Mouse (Mus musculus): Measurements from ENCODE around the gene Abhd17a.
"Not testable (repeated sequence)": the region's sequence is repeated elsewhere in the genome, so short reads cannot be mapped to it uniquely, and the experiment has no call there.

Gene Abhd17a

DNA sequence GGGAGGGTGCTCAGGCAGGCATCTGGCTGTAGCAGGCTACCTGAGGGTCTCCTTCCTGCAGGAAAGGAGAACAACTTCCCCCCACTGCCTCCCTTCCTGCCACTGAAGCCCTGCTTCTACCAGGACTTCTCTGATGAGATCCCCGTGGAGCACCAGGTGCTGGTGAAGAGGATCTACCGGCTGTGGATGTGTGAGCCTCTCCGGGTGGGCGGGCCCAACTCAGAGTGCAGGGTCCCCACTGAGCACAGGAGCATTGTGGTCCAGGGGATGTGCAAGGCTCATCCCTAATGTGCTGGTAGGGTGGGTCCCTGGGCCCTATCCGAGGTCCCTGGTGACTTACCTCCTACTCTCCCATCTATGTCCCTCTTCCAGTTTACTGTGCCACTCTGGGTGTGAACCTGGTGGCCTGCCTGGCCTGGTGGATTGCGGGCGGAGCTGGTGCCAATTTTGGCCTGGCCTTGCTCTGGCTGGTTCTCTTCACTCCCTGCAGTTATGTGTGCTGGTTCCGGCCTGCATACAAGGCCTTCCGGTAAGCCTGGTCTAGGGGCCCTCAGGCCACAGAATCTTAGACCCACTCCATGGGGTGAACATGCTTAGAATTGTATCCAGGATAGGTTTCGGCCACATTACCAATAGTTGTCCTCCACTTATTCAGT, 19.3 kb upstream of the Abhd17a start:
- no peak for DNase-seq (ENCODE audit: low read depth, low spot score)

DNA sequence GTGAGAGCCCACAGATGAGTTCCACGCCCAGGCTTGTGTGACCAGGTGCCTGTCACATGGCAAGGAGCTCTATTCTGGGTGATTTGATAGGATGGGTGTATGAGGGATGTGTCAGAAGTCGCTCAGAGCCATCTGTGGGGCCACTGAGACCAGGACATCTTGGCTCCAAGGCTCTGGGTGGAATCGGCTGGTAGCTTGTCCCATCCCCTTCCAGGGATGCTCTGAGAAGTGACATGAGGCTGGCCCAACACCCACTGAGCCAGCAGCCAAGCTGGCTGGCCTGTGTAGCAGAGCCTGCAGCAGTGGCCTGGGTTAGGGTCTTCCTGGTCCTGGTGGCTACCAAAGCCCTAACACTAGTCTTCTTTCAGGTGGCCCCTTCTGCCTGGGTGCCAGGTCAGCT, 18.3 kb upstream of the Abhd17a start:
- no peak for DNase-seq (ENCODE audit: low read depth, low spot score)

DNA sequence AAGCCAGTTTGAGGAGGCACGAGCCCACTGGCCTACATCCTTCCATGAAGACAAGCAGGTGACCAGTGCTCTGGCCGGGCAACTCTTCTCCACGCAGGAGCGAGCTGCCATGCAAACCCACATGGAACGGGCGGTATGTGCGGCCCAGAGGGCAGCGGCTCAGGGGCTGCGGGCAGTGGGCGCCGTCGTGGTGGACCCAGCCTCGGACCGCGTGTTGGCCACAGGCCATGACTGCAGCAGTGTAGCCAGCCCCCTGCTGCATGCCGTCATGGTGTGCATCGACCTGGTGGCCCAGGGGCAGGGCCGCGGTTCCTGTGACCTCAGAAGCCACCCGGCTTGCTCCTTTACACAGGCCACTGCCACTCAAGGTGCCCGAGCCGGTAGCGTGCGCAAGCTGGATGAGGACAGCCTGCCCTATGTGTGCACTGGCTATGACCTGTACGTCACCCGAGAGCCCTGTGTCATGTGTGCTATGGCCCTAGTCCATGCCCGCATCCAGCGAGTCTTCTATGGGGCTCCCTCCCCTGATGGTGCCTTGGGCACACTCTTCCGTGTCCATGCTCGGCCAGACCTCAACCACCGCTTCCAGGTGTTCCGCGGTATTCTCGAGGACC, 16.7 kb upstream of the Abhd17a start:
- DNase-seq (ENCODE audit: low read depth, low spot score): no peak

DNA sequence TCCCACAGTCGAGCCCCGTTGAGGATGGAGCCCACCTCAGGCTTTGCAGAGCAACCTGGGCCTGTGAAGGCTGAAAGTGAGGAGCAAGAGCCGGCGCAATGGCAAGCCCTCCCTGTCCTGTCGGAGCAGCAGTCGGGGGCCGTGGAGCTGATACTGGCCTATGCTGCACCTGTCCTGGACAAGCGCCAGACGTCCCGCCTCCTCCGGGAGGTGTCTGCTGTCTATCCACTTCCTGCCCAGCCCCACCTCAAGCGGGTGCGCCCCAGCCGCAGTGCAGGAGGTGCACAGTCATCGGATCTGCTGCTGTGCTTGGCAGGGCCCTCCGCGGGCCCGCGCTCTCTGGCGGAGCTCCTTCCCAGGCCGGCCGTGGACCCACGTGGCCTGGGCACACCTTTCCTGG, 16.2 kb upstream of the Abhd17a start:
- no peak for DNase-seq (ENCODE audit: low read depth, low spot score)

DNA sequence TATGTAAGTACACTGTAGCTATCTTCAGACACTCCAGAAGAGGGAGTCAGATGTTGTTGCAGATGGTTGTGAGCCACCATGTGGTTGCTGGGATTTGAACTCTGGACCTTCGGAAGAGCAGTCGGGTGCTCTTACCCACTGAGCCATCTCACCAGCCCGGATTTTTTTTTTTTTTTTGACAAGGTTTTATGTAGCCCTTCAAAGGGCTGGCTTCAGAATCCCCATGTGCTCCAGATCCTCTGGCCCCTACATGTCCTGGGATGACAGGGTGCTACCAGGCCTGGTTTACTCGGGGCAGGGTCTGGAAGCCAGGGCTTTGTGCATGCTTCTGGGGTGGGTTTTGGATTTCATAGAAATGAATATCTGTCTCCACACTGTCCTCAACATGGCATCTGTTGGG, 15.6 kb upstream of the Abhd17a start, which contains the start of gene Gm49322:
Gene Gm49322 (plus strand): TSS at position 301 of the 400 bp plus-strand sequence.
- not testable (repeated sequence) for DNase-seq (ENCODE audit: low read depth, low spot score)

DNA sequence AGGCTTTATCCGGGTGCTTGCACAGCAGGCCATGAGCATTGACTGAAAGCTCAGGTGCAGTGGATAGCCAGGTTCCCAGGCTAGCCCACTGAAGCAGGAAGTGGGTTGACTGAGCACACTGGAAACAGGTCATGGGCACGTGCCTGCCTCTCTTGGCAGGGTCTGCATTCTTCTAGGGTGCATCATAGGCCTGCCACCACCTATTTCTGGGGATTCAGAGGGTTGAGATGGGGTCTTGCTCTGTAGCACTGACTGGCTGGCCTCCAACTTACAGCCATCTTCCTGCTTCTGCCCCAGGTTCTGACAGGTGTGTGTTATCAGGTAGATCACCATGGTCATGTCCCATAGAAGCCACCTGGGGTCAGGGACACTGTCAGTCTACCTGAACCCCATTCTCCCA, 14.8 kb upstream of the Abhd17a start:
- no peak for DNase-seq (ENCODE audit: low read depth, low spot score)

DNA sequence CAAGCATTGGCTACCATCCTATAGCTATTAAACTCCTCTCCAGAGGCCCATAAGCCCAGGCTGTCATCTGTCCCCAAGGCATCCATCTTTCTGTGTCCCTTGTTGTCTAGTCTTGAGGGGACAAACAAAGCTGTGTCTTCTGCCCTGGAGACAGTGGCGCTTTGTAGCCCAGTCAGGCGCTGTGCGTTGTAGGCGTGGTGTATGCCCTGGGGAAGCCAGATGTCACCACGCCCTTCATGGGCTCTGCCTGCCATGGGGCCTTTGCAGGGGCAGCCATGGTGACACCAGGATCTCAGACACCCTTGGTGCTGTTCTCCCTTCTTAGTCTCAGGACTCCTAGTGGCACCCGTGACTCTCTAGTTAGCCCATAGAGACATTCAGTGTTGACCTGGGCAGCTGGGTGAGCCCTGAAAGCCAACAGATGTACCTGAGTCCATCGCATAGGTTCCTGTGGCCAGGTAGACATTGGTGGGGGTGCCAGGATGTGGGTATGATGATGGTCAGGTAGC, 13.9 kb upstream of the Abhd17a start:
- DNase-seq (ENCODE audit: low read depth, low spot score): no peak

DNA sequence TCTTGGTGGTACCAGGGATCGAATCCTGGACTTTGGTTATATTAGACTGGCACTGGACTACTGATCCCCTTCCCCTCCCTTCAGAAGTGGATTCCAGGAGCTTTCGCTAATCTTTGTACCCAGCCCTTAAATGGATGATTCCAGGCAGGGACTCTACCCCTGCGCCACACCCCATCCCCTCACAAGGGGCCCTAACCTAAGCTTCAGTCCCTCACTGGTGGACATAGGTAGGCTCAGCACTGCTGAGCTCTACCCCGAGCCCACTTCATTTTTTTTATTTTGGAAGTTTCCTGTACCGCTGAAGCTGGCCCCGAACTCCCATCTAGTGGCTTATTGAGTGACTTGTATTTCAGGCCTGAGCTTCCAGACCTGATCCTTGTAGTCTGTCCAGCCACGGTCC, 13.2 kb upstream of the Abhd17a start:
- DNase-seq (ENCODE audit: low read depth, low spot score): no peak

DNA sequence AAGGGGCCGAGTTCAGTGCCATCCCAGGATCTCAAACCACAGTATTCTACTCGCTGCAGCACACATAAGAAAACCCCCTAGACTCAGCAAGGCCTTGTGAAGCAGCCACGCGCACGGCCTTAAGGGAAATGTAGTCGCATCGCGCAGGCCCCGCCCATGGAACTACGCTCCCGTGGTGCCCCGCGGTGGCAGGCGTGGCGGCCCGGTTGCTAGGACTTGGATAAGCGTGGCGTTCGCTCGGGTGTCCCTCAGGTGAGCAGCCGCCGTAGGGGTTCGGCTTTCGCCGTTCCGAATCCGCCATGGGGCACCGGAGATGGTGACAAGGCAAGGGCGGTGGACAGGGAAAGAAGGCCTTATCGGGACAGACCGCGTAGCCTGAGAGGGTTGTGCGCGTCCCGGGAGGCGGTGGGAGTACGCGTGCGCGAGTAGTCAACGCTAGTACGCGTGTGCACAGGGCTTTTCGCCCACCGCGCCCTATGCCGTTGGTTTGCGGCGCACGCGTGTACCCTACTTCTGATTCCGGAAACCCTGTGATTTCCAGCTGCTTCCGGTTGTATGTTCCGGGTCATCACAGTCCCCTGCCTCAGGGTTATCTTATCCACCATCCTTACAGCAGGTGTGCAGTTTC, 12.7 kb upstream of the Abhd17a start, which contains the start of the genes Scamp4 and Adat3:
Gene Scamp4 (plus strand): TSS at position 175 of the 628 bp plus-strand sequence.
Gene Adat3 (plus strand): TSS at position 183 of the 628 bp plus-strand sequence.
- DNase-seq (ENCODE audit: low read depth, low spot score): peak; percentile 87

DNA sequence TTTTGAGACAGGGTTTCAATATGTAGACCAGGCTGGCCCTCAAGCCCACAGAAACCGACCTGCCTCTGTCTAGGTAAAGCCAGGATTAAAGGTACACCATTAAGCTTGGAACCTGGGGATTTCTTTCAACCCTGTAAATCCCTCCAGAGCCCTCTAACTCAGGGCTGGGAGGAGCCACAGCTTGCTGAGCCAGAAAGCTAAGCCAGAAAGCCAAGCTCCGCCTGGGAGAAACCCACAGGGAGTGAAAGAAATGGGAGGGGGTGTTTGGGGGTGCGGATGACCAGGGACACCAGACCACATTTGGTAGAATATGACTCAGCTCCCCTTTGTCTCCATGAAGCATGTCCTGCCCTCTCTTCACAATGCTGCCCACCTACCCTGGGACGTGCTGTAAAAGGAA, 6.2 kb upstream of the Abhd17a start:
- no peak for DNase-seq (ENCODE audit: low read depth, low spot score)

DNA sequence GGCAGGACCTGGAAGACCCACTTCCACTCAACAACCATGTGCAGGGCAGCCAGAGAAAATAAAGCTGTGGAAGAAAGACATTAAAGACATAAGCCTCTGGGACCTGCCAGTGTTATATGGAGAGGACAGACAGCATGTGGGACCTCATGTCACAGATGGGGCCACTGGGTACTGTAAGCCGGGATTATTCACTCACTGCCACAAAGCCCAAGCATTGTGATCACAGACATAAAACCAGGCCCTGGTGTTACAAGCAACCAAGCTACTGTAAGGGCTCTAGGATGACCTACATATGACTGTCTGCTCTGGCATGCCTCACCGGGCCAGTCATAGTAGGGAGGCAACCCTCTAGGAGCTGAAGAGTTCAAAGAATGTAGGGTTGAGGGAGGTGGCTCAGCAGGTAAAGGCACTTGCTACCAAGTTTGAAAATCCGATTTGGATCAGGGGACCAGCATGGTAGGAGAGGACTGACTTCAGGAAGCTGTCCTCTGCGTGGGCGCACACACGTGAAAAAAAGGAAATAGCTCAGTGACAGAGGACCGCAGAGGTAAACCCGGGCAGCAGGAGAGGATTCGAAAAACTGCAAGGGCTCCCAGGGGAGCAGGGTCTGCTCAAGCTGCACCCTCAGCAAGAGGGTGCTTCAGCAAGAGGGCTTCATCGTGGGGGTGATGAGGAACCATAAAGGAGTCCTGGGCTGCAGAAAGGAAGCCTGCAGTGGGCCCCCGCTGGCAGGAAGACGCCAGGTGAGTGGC, 838 bp downstream of the Abhd17a start:
- DNase-seq (ENCODE audit: low read depth, low spot score): no peak

DNA sequence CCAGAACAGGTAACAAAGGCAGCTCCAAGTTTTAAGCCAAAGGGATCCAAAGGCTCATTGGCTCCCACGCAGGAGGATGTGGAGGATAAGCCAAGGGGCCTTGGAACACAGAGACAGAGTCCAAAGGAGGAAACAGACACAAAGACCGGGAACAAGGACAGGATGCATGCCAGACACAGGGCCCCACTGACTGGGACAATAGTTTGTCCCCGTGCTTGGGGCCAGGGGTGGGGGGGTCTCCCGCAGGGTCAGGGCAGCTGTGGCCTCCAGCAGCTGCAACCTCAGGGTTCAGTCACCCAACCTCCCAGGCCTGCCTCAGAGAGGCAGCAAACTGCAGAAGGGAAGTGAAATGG, 2.9 kb downstream of the Abhd17a start:
- DNase-seq (ENCODE audit: low read depth, low spot score): no peak

DNA sequence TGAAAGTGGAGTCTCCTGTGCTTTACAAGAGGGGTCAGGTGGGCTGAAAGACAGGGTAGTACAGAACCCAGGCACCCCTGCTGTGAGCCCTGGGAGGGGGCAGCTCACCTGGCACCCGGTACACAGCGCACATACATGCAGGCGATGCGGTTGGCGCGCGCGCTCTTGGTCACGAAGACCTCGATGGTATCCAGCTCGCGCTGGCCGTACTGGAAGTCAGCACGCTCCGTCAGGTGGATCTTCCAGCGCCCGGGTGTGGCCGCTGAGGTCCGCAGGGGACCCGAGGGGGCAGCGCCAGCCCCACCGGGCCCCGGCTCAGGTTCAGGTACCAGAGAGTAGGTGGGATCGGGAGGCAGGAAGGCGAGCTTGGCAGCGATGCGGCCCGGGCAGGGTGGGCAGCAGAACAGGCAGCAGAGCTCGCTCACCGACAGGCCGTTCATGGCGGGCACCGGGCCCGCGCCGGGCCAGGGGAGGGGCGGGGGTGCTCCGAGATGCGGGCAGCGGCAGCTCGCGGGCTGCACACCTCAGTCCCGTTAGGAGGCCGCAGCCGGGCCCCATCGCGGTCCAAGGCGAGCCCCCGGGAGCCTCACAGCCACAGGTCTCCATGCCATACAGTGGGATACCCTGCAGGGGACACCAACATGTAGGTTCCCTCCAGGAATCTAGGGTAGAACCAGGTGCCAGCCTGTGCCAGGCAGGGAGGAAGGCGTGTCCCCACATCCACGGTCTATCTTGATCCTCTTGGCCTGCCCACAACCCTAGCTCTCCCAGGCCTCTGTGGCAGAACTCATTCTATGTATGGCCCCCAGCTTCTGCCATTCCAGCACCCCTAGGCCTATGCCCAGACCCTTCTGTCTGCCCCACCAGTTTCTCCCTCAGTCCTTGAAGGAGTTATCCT, 3.5 kb downstream of the Abhd17a start:
- DNase-seq (ENCODE audit: low read depth, low spot score): no peak

DNA sequence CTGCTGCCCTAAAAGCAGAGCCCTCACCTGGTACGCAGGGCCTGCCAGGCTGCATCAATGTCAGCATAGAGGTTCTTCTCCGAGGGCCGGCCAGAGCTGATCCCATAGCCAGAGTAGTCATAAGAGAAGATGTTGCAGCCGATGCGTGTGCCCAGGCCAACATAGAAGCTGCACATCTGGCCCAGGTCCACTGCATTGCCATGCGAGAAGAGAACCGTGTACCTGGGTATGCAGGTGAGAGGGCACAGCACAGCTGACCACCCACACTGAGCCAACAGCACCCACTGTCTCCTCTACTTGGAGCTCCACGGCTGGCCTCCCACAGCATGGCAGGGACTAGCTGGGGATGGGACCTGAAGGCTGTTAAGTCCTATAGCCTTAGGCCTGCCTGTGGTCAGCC, 4.6 kb downstream of the Abhd17a start:
- no peak for DNase-seq (ENCODE audit: low read depth, low spot score)

DNA sequence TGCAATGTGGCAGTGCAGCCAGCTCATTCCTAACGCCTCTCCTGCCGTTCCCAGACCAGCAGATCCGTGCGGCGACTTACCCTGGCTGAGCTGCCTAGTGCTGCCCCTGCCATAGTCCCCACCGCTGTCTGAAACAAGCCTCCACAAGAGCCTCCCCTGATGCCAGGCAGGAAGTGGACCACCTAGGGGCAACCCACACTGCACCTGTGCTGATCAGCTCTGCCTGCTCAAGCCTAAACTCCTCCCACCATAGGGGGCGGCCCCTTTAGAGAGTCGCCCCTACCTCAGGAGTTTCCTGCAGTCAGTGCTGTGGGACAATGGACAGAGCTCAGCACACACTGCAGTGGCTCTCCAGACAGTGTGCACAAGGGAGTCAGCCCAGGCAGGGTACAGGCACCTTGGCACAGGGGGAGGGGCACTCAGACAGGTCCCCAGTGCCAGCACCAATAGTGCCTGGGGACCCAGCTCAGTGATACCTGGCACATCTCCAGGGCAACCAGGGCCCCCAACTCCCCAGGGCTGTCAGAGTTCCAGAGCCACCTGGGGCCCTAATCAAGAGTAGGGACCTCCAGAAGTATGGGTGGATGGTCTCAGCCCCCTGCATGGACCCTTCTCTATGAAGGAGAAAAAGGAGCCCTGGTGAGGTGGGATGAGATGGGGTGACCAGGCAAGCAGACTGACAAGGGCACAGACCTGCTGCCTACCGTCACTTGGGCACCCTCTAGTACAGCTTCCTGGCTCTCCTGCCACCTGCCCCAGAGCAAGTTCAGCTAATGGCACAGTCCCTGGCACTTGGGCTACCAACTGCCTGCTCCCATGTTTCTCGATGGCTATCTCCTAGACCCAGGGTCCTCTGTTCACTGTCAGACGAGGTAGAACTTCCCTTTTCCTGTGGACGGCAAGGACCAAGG, 5.2 kb downstream of the Abhd17a start:
- DNase-seq (ENCODE audit: low read depth, low spot score): no peak

DNA sequence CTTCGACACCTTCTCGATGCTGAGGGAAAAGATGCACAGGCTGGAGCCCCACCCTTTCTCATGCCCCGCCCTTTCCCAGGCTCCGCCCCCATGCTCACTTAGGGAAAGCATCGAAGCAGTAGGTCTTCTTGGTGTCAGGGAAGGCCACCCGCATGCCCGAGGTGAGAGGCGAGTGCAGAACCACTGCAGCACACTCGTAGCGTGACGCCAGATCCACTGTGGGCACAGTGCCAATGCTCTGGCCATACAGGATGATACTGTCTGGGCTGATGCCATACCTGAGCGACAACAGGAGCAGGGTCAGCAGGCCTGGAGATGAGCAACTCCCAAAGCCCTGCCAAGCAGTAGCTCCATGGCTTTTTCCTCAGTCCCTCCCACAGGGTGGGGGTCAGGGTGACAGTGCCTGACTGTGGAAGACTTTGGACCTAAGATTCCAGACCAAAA, 6.1 kb downstream of the Abhd17a start:
- no peak for DNase-seq (ENCODE audit: low read depth, low spot score)

DNA sequence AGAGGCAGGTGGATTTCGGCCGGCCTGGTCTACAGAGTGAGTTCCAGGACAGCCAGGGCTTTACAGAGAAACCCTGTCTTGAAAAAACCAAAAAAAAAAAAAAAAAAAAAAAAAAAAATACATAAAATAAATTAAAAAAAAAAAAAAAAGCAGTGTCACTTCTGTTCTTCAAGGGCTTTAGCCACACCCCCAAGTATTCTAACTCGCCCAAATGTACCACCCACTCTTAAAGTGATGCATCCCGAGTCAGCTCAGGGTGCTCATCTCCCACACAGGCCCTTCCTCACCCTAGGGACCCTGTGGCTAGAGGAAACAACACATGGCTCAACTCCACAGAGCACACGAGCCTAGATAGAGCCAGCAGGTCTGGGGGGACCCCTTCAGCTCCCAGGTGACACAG, 7.1 kb downstream of the Abhd17a start:
- no peak for DNase-seq (ENCODE audit: low read depth, low spot score)

DNA sequence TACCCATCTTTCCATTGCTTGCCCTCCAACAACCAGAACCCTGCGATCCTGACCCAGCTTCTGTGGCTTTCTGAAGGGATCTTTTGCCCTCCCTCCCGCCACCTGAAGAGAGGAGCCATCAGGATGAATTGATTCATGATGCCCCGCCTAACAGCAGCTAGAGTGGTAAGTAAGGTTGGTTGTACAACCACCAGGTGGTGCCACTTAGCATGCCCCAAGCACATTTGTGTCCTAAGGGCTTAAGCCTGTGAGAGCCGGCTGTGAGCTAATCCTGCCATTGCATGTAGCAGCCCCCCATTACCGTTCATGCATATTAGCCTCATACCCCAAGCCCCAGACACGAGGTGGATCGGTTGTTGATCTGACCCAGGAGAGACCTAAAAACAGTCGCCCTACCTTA, 11.2 kb downstream of the Abhd17a start:
- no peak for DNase-seq (ENCODE audit: low read depth, low spot score)

DNA sequence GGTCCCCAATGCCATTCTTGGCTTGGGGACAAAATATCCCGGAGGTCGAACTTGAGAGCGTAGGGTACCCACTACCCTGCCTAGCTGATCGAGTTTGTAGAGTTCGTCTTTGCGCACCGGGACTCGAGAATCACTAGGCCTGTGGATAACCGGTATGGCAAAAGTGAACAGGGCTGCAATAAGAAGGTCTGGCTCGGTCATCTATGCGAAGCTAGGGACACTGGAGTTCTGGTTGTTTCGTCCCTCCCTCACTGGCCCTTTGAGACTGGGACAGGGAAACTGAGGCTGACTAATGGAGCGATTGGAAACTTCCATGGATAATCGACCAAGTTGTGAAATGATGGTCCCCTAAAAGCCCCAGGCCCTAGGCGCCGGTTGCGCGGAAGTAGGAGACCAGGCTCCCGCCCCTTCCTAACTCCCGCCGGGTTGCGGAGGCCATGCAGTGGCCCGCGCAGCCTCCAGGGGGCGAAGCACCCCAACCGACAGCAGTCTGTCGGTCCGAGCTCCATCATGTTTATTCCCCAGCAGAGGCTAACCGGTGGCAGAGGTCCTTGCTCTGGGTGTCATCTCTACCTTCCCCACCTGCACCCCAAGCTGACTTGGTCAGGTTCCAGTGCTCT, 11.9 kb downstream of the Abhd17a start:
- DNase-seq (ENCODE audit: low read depth, low spot score): peak; percentile 69
